Mouse (Mus musculus) CH12.LX (cell line): Measurements from ENCODE around the gene Col4a2.

Experiments used
- E2F4 ChIP-seq: IDR thresholded peaks from 2 replicates; pipeline ENCODE4 v1.6.1; 2011; ENCODE audit warnings: low read depth, low read length, improper control_type of control experiment; ENCODE audit not compliant: insufficient replicate concordance
- IRF4 ChIP-seq: IDR thresholded peaks from 2 replicates; pipeline ENCODE4 v1.6.1; 2014; ENCODE audit warnings: low read depth, mild to moderate bottlenecking, inconsistent platforms, low read length, improper control_type of control experiment
- MEF2A ChIP-seq: IDR thresholded peaks from 2 replicates; pipeline ENCODE4 v1.6.1; 2014; ENCODE audit warnings: low read depth, mild to moderate bottlenecking, inconsistent platforms, low read length, improper control_type of control experiment, borderline replicate concordance
- POLR2AphosphoS2 ChIP-seq: IDR thresholded peaks from 2 replicates; pipeline ENCODE4 v1.6.1; 2011; ENCODE audit warnings: low read depth, low read length, improper control_type of control experiment
- TBP ChIP-seq: conservative IDR thresholded peaks from 2 replicates; pipeline ENCODE4 v1.6.1; 2011; ENCODE audit warnings: low read depth, low read length, improper control_type of control experiment
- ZNF384 ChIP-seq: IDR thresholded peaks from 2 replicates; pipeline ENCODE4 v1.6.1; 2012; ENCODE audit warnings: low read depth, low read length, improper control_type of control experiment, inconsistent platforms

DNA sequence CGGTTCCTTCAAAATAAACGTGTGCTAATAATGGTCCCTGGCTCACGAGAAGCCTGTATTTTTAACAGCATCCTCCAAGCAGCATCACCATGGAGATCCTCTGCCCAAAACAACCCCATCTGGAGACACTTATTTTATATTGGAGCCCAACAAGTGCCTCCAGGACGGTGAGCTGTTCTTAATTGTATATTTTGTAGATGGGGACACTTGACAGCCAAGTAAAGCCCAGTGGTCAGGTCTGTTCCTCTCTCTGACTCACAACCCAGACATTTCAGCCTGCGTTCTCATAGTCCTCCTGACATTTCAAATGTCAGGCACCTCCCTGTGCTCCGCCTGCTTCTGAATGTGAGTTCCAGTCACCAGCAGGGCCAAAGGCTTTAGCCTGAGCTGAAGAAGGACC lies 43.9 kb upstream of the Col4a2 start:
- TF ChIP-seq POLR2AphosphoS2 = no peak
- no peak for TF ChIP-seq ZNF384
- TF ChIP-seq IRF4 = no peak
- no peak for TF ChIP-seq E2F4
- TF ChIP-seq MEF2A = no peak
- no peak for TF ChIP-seq TBP
